Mouse (Mus musculus) testis, adult 2 months (tissue): ENCODE measurements at regions not wholly inside any gene's neighbourhood (a gene's known extent, or its start where the extent isn't known, plus 50 kb on each side); places are given as distances from the start of the nearest gene placed in this dataset.

Source experiments
- CTCF ChIP-seq: fragments of 200-500 bp; IDR thresholded peaks from 2 replicates; pipeline ENCODE4 v1.5.1; 2012; ENCODE audit warnings: low read depth, mild to moderate bottlenecking, inconsistent platforms, low read length, moderate library complexity; ENCODE audit not compliant: control insufficient read depth, insufficient read depth, insufficient replicate concordance
- POLR2A ChIP-seq: fragments of 200-500 bp; IDR thresholded peaks from 2 replicates; pipeline ENCODE4 v1.6.1; 2012; ENCODE audit warnings: low read depth, mild to moderate bottlenecking, inconsistent platforms, low read length, moderate library complexity; ENCODE audit not compliant: control insufficient read depth

- TF ChIP-seq POLR2A, result no peak
- TF ChIP-seq CTCF, result no peak
Observed at GRCm38 (mm10) chr6:100951646-100952045, 118.2 kb downstream of the Ppp4r2 start.
